Mouse (Mus musculus): ENCODE results near the gene Hnrnph1. TPM values are rescaled to one million over a fixed set of nuclear protein-coding genes. Genes with fewer than 3 reads are reported as not detected.

The Hnrnph1 gene
- polyA plus RNA-seq, 1 experiment from 2014 or later, result 154 TPM

- no peak for TF ChIP-seq EP300 (IDR thresholded peaks at IDR 0.05)
- TF ChIP-seq CTCF (IDR thresholded peaks at IDR 0.05), result no peak
- Histone ChIP-seq H3K27ac (ENCODE audit: low read length) (no peak overlapping the region), H3K4me2 (replicated peaks; ENCODE audit: low read depth, low read length) (no peak overlapping the region), H3K4me1 (ENCODE audit: insufficient read depth, low read depth, low read length) (no peaks in the 10 kb centered on the region), H3K27me3 (replicated peaks; ENCODE audit: insufficient read depth, low read length) (no peaks in the 10 kb centered on the region), H3K4me3 (ENCODE audit: low read depth, low read length) (no peak overlapping the region), H3K9ac (replicated peaks; ENCODE audit: low read depth) (no peak overlapping the region), H3K36me3 (ENCODE audit: insufficient read depth, low read length) (peaks cover 11% of the 10 kb centered on the region; the same call in 1 of the 2 replicates), H3K9me3 (ENCODE audit: low read length) (no peaks in the 10 kb centered on the region)
- ATAC-seq, result no peak
- 84% methylated on average over 6 of the region's 6 CpGs for WGBS
- DNase-seq (ENCODE audit: low spot score), result no peak
These were observed 16.5 kb downstream of the Hnrnph1 start for GRCm38 (mm10) chr11:50393306-50393705.

GRCm38 (mm10) chr11:50394731-50395130 is 17.9 kb downstream of the Hnrnph1 start:
- TF ChIP-seq EP300 (IDR thresholded peaks at IDR 0.05) (no peak), CTCF (IDR thresholded peaks at IDR 0.05) (no peak)
- Histone ChIP-seq H3K27me3 (replicated peaks; ENCODE audit: insufficient read depth, low read length) (no peaks in the 10 kb centered on the region), H3K9ac (replicated peaks; ENCODE audit: low read depth) (no peak overlapping the region), H3K9me3 (ENCODE audit: low read length) (no peaks in the 10 kb centered on the region), H3K27ac (ENCODE audit: low read length) (no peak overlapping the region), H3K4me2 (replicated peaks; ENCODE audit: low read depth, low read length) (no peak overlapping the region), H3K36me3 (ENCODE audit: insufficient read depth, low read length) (peaks cover 15% of the 10 kb centered on the region), H3K4me1 (ENCODE audit: insufficient read depth, low read depth, low read length) (no peaks in the 10 kb centered on the region), H3K4me3 (ENCODE audit: low read depth, low read length) (no peak overlapping the region)
- 89% methylated on average over 7 of the region's 7 CpGs for WGBS
- no peak for ATAC-seq
- no peak for DNase-seq (ENCODE audit: low spot score)

DNA sequence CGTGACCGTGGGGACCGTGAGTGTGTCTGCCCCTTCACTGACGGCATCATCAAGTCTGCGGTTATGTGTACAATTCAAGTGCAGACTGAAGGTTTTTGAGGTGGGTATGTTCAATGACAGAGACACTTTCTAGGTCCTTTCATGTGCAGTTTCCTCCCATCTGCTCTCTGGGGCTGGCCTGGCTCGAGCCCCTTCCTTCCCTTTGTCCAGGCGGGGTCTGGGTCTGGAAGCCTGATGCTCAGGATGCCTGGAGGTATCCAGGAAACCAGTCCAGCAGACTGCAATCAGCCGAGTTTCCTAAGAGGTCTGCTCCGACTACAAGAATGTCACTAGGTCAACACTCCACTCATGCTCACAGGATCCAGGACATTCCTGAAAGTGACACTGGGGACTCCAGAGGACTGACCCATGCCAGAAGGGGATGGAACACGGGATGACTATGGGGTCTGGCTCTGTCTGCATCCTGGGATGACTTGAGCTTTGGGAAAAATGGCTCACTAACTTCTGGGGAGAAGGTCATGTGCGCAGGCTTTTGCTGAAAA is 20.0 kb downstream of the Hnrnph1 start:
- Histone ChIP-seq H3K9me3 (ENCODE audit: low read length) (no peaks in the 10 kb centered on the region), H3K4me2 (replicated peaks; ENCODE audit: low read depth, low read length) (no peak overlapping the region), H3K4me3 (ENCODE audit: low read depth, low read length) (no peak overlapping the region), H3K27ac (ENCODE audit: low read length) (no peak overlapping the region), H3K27me3 (replicated peaks; ENCODE audit: insufficient read depth, low read length) (no peaks in the 10 kb centered on the region), H3K36me3 (ENCODE audit: insufficient read depth, low read length) (peaks cover 19% of the 10 kb centered on the region), H3K4me1 (ENCODE audit: insufficient read depth, low read depth, low read length) (no peaks in the 10 kb centered on the region), H3K9ac (replicated peaks; ENCODE audit: low read depth) (no peak overlapping the region)
- no peak for ATAC-seq
- 53% methylated on average over 11 of the region's 11 CpGs for WGBS
- no peak for TF ChIP-seq EP300 (IDR thresholded peaks at IDR 0.05)
- DNase-seq (ENCODE audit: low spot score), result peak; percentile 12

DNA sequence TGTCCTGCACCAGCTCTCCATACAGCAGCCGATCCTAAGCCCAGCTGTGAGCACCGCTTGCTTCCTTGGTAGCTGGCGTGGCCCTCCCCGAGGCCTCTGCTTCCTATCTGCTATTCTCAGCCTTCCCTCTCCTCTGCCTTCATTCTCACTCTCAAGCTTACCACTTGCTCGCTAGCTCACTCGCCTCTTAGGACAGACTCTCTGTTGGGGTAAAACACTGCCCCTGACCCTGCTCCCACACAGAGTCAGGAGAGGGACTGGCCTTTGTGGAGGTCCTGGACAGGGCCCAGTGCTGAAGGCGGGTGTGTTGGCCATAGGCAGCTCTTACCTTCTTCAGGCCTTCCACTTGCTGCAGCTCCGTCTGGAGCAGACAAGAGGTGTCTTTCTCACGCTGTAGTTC is 20.5 kb downstream of the Hnrnph1 start:
- no peaks in the 10 kb centered on the region for H3K4me1 ChIP-seq (ENCODE audit: insufficient read depth, low read depth, low read length)
- no peak overlapping the region for H3K9ac ChIP-seq (replicated peaks; ENCODE audit: low read depth)
- DNase-seq (ENCODE audit: low spot score) (no peak), ATAC-seq (no peak)
- no peak for TF ChIP-seq CTCF (IDR thresholded peaks at IDR 0.05)
- no peak for TF ChIP-seq EP300 (IDR thresholded peaks at IDR 0.05)
- H3K27ac ChIP-seq (ENCODE audit: low read length), result no peak overlapping the region
- no peak overlapping the region for H3K4me2 ChIP-seq (replicated peaks; ENCODE audit: low read depth, low read length)
- H3K9me3 ChIP-seq (ENCODE audit: low read length), result no peaks in the 10 kb centered on the region
- H3K4me3 ChIP-seq (ENCODE audit: low read depth, low read length), result no peak overlapping the region
- H3K27me3 ChIP-seq (replicated peaks; ENCODE audit: insufficient read depth, low read length), result no peaks in the 10 kb centered on the region
- WGBS, result 67% methylated on average over 9 of the region's 9 CpGs
- peaks cover 24% of the 10 kb centered on the region for H3K36me3 ChIP-seq (ENCODE audit: insufficient read depth, low read length)

DNA sequence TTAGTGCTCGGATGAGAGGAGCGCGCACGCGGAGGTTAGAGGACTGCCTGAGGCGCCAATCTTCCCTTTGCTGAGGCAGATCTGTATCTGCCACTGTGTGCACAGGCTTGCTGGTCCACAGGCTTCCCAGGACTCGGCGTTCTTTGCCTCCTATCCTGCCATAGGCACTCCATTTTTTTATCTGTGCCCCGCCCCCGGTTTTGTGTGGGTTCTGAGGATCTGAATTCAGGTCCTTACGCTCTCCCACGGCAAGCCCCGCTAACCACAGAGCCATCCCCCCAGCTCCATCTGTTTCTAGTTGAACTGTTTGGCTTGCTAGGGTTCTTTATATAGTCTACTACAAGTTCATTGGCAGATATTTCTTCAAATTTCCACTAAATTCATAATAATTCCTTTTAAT is 22.0 kb downstream of the Hnrnph1 start:
- no peak overlapping the region for H3K9ac ChIP-seq (replicated peaks; ENCODE audit: low read depth)
- 83% methylated on average over 13 of the region's 13 CpGs for WGBS

GRCm38 (mm10) chr11:50402481-50402880 is 25.7 kb downstream of the Hnrnph1 start:
- no peak for TF ChIP-seq EP300 (IDR thresholded peaks at IDR 0.05)
- no peak for ATAC-seq
- H3K9ac ChIP-seq (replicated peaks; ENCODE audit: low read depth), result no peak overlapping the region
- no peak overlapping the region for H3K4me2 ChIP-seq (replicated peaks; ENCODE audit: low read depth, low read length)
- H3K9me3 ChIP-seq (ENCODE audit: low read length), result no peaks in the 10 kb centered on the region
- no peak overlapping the region for H3K27ac ChIP-seq (ENCODE audit: low read length)
- H3K4me1 ChIP-seq (ENCODE audit: insufficient read depth, low read depth, low read length), result no peaks in the 10 kb centered on the region
- peaks cover 23% of the 10 kb centered on the region for H3K36me3 ChIP-seq (ENCODE audit: insufficient read depth, low read length)
- H3K27me3 ChIP-seq (replicated peaks; ENCODE audit: insufficient read depth, low read length), result no peaks in the 10 kb centered on the region
- 88% methylated on average over 3 of the region's 3 CpGs for WGBS
- no peak overlapping the region for H3K4me3 ChIP-seq (ENCODE audit: low read depth, low read length)
- no peak for DNase-seq (ENCODE audit: low spot score)

More for the DNA sequence above, 22.0 kb downstream of the Hnrnph1 start:
- Histone ChIP-seq H3K4me3 (ENCODE audit: low read depth, low read length) (no peak overlapping the region), H3K4me2 (replicated peaks; ENCODE audit: low read depth, low read length) (no peak overlapping the region), H3K27me3 (replicated peaks; ENCODE audit: insufficient read depth, low read length) (no peaks in the 10 kb centered on the region), H3K9me3 (ENCODE audit: low read length) (no peaks in the 10 kb centered on the region), H3K27ac (ENCODE audit: low read length) (no peak overlapping the region), H3K36me3 (ENCODE audit: insufficient read depth, low read length) (peaks cover 29% of the 10 kb centered on the region), H3K4me1 (ENCODE audit: insufficient read depth, low read depth, low read length) (no peaks in the 10 kb centered on the region)
- DNase-seq (ENCODE audit: low spot score), result no peak
- TF ChIP-seq EP300 (IDR thresholded peaks at IDR 0.05), result no peak
- TF ChIP-seq CTCF (IDR thresholded peaks at IDR 0.05), result no peak
- no peak for ATAC-seq

Measured in lung, postnatal 0 days (tissue).